Mouse (Mus musculus): ENCODE data around the gene Sdc4.

Sdc4 gene

DNA sequence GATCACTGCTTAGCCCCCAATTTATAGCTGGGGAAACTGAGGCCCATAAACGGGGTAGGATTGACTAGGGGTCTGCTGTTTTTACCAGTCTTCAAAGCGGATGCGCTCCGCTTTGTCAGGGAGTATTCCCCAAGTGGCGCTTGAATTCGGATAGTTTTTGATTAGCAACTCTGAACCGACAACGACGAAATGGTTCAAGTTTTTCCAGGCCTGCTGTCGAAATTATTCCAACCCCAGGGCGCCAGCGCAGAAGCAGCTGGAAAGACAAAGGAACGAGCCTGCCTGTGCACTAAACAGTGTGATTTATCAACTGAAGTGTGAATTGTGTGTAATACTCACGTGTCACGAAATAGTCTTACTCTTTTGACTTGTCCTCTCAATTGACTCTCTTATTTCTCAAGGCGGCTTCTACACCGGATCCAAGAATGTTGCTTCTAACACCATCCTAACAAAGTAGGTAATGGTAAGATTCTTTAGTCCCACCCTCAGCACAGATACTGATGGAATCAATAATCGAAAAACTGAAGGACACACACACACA is at the start of gene Sdc4:
Sdc4 (minus strand) TSS at position 428 of the 541 bp plus-strand sequence.
- DNase-seq, result no peak

DNA sequence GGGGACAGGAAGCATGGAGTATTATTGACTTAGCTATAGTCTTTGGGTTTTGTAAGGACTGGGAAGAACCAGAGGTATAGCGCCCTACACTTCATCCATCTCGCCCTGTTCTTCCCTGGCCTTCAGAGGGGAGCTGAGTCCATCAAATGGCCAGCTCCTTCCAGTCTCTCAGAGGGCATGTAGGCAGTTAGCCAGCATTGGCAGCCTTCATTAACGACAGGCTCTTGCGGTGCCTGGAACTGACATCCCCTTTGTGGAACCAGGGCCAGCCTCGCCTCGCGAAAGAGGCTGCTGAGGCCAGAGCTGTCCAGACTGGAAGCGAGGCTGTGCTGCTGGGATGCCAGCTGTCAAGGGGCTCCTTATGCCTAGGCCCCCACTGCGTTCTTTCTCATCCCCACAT is 44.1 kb upstream of the Sdc4 start:
- DNase-seq, result peak; percentile 73 to 79

DNA sequence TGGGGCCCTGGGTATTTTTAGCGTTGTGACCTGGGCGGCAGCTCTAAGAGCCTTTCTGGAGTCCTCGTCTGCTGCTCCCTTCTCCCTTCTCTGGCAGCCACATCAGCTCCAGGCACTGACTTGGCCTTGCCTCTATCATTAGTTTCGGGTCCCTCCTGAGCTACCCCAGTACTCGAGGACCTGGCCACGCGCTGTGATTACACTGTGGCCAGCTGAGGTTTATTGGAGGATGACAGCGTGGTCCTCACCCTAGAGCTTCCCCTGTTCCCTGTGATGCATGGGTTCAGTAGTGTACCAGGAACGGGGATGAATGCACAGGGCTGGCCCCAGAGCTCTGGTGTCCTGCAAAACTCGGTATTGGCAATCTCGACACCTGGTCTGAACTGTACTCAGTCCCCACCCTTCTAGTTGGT is 43.4 kb upstream of the Sdc4 start:
- DNase-seq, result no peak

DNA sequence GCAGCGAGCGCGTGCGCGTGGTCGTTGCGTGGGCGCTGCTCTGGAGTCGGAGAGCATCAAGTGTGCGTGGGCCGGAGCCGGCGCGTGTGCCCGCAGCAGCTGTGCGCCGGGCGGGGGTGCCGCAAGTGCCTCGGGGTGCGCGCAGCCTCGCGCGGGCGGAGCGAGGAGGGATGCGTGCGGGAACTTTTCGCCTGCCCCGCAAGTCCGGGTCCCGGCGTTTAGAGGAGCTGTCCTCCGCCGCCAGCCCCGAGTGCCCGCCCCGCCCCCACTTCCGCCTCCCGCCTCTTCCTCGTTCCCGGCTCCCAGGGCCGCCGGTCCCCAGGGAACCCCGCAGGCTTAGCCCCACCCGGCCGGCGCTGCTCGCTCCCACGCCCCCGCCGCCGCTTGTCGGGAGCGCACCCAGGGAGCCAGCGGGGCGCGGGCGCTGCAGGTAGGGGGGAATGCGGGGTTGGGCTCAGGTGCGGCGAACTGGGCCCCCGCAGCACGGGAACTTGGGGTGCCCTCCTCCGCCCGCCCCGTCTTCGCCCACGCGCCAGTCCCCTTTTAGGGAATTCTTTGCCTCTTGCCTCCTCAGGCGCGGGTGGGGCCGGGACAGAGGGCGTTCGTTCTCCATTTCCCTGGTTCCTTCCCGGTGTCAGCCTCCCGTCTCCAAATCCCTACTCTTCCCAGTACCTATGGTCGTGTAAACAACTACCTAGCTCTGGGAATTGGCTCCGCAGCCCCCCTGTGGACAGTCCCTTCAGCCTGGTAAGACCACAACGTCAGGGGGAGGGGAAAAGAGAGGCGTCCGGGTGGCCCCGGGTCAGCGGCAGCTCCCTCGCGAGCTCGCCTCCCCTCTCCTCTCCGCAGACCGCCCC is 42.8 kb upstream of the Sdc4 start:
- peak; percentile 77 to 83 for DNase-seq

DNA sequence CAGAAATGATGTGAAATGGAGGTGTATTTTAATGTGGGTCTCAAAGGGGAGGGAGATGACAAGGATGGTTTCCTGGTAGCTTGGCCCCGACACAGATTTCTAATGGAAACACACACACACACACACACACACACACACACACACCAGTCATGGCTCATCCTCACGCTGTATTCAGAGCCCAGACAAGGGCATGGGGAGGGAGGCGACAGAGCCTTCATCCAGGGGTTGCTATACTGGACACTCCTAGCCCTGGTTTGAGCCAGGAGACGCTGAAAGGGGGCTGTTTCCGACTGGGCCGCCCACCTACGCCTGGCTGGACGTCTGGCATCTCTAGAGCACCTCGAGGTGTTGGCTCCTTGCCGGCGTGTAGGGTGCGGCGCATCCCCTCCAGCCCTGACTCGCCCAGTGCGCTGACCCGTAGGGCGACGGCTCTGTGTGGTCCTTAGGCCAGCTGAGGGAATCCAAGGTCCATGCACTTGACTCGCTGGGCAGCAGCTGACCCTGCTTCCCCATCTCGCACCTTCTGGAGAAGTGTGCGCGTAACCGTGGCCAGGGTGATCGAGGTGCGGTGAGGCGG is 42.1 kb upstream of the Sdc4 start, which contains the start of gene Dbndd2:
Dbndd2 (plus strand) TSS at position 426 of the 577 bp plus-strand sequence.
- no peak for DNase-seq

DNA sequence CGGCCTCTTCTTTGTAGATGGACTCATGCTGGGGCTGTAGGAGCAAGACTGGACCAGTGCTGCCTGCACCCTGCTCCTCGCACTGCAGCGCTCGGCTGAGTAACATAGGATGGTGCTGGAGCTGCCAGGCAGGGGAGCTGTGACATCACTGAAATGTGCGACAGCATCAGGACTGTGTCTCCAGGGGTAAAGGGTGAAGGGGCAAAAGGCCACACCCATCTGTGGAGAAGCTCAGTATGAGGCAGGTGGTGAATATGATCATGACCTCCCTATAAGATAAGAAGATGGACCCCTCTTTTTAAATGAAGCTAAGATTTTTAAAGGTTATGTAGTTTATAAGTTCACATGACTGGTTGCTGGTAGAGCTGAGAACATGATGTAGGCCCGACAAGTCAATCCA is 29.9 kb upstream of the Sdc4 start, which contains the start of gene Trp53tg5:
Trp53tg5 (minus strand) TSS at position 101 of the 400 bp plus-strand sequence.
- DNase-seq, result no peak

DNA sequence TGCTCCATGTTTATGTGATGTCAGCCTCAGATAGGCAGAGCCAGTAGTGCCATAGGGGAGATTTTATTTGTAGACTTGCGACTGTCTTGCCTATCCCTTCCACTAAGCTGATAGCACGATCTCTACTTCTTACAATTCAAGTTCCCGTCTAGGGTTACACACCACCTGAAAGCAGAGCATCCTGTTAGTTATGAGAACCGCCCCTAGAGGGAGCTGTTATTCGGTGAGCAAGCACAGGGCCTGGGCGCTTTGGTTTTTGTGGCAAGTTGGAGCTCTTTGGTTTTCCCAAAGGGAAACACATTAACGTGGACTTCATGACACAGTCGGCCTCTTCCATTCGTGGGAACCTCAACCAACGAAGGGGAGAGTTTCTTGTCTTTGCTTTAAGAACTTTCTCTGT is 26.6 kb upstream of the Sdc4 start:
- DNase-seq, result peak; percentile 50 to 51

DNA sequence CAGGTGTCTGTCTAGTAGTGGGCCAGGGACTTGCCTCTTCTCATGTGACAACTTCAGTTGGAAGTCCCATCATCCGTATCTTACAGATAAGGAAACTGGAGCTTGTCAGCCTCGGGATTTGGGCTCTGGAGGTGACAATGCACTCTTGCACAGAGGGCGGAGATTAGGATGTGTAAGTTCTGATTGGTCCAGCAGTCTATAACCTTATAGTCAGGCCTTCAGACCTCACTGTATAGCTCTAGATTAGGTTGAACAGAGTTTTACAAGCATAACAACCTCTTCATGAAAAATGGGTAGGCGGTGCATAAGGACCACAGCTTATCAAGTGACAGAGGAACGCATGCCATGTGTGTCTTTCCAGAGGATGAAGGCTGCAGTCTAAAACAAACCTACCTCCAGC is 23.1 kb upstream of the Sdc4 start:
- no peak for DNase-seq

DNA sequence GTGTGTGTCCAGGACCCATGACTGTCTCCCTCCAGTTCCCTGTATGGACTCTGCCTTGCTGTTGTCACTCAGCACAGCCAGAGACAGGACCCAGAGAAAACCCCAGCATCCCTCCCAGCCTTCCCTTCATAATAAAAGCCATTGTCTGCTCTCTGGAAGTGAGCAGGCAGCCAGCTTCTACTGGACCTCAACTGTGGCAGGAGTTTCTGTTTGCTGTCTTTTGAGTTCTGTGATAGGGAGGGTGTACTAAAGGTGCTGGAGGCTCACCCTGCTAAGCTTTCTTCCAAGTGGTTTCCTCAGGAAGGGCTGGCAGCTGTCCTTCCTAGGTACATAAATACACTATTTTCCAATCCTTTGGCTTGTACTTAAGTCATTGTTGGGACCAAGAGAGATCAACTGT is 21.5 kb upstream of the Sdc4 start:
- DNase-seq, result no peak

DNA sequence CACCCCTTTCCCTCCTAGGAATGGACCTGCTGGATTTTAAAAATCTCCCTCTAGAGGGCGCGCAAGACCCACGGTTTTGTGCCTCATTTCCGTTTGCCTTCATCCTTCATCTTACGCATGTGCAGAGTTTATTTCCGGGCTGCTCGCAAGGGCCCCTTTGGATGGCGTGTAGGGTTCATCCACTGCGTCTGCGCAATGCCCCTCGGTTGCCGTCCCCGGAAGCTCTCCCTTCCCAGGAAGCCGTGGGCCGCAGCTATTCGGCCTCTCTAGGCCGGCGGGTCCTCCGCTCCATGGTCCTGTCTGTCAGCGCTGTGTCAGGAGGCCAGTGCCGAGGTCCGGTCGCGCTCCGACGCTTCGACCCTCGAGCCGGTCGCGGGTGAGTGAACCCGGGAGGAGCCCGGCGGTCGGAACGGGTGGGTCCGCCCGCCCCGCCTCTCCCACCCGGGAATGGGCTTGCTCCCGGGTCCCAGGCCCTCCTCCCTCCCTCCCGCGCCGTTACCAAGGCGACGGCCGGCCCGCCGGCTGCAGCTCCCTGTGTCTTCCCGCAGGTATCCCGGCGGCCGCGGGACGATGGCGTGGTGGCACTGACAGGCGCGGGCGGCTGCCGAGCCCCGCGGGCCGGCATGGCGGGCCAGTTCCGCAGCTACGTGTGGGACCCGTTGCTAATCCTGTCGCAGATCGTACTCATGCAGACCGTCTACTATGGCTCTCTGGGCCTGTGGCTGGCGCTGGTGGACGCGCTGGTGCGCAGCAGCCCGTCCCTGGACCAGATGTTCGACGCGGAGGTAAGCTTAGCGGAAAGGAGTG is 17.3 kb upstream of the Sdc4 start, which contains the start of gene Gm20458:
Gm20458 (plus strand) TSS at position 223 of the 807 bp plus-strand sequence.
- peak; percentile 96 to 98 for DNase-seq

DNA sequence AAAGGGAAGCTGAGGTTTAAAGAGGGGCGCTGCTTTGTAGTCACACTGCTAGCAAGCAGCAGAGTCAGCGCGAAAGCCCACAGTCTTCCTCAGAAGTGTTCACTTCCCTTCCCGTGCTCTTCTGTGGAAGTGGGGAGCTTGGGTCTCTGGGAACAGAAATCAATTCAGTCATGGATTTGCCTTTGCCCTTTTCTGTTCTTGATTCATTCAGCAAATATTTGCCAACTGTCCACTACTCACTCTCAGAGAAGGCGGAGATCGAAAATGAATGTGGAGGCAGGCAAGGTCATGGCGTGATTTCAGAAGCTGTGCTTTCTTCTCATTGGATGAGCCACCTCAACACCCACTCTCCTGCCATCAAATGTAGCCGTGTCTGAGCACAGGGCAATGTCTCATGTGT is 14.8 kb upstream of the Sdc4 start:
- DNase-seq, result no peak

DNA sequence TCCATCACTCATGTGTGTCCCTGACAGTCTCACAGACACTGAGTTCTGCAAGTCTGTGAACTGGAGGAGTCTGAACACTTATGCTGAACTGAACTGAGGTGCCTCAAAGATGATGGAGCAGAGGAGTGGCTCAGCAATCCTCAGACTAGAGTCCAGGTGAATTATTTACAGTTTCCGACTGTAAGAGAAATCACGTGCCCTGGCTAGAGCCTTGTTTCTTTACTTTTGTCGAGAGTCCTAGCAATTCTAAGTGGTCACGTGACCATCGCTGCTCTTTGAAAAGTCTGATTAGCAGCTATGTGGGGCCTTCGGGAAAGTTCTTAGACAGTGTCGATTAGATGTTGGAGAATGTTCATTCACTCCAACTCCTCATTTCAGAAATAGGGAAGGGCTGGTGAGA is 14.3 kb upstream of the Sdc4 start:
- no peak for DNase-seq

DNA sequence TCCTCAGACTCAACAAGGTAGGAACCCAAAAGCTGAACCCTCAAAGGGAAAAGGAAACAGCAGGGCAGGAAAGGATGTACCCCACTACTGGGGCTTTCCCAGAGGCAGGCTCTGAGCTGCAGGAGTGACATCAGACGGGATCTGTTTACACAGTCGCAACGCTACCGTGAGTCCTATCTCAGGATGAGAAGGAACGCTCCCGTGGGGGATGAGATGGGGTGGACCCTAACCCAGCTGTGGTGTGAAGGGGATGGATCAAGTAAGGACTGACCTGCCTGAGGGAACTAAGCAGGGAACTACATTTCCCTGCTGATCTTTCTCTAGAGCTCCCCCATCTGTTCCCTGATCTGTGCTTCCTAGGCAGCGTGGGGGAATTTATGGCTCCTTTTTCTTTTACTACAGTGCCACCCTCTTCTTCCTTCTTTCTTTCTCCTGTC is 13.2 kb upstream of the Sdc4 start, which contains the start of gene Sys1:
Sys1 (plus strand) TSS at position 101 of the 437 bp plus-strand sequence.
- no peak for DNase-seq

DNA sequence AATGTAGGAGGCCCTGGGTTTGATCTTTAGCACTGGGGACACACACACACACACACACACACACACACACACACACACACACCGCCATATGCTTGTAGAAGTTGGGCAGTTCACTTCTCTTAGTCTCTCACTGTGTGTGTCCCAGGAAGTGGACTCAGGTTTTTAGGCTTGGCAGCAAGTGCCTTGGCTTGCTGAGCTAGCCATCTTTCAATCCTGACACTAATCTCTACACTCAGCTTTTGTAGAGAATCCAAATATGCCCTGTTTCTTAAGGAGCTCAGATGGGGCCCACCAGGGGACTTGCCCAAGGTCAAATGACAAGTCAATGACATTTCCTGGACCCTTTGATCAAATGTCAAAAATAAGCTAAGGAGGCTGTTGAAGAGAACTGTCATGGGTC is 12.7 kb upstream of the Sdc4 start:
- no peak for DNase-seq

DNA sequence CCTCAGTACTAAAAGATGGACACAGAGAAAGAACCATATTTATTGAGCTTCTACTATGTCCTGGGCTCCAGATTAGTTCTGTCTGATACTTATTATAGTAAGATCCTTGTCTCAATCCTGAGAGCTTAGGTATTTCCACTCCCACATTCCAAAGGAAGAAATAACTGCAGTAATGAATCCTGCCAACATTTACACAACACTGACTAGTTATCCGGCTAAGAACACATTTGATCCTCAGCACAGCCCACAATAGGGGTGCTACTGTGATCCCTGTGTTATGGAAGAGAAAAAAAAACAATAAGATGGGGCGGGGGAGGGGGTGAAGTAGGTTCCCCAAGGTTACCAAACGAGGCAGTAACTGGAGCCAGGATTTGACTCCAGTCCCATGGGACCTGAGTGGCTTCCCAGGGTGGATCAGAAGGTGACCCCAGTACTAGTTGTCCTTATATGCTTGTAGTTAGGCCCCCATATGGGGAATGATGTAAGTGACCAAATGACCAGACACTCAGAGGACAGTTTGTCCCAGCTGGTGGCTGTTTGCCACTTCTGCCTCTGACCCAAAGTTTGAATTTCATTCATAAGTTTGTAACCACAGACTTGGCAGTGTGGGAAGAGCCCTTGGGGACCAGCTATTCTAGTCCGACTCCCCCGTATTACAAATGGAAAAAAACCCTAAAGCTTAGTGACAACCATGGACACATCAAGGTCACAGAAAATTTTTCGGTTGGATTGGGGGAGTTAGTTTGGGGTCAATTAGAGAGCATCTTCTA is 11.9 kb upstream of the Sdc4 start:
- no peak for DNase-seq

DNA sequence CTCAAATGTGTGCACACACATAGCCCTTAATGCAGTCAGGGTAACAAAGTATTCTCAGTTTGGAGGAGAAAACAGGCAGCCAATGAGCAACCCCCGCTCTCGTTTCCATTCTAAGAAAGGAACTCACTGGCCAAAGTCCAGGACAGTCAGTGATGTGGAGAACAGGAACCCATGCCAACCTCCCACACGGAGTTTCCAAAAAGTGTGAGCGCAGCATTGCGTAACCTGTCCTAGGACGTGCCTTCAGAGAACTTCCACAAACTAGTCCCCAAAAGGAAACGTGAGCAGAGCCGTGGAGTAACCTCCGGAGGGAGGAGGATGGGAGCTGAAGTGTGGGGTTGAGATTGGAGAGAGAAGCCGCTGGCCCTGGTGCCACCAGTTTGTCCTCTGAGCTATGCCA is 11.2 kb upstream of the Sdc4 start:
- DNase-seq, result no peak

DNA sequence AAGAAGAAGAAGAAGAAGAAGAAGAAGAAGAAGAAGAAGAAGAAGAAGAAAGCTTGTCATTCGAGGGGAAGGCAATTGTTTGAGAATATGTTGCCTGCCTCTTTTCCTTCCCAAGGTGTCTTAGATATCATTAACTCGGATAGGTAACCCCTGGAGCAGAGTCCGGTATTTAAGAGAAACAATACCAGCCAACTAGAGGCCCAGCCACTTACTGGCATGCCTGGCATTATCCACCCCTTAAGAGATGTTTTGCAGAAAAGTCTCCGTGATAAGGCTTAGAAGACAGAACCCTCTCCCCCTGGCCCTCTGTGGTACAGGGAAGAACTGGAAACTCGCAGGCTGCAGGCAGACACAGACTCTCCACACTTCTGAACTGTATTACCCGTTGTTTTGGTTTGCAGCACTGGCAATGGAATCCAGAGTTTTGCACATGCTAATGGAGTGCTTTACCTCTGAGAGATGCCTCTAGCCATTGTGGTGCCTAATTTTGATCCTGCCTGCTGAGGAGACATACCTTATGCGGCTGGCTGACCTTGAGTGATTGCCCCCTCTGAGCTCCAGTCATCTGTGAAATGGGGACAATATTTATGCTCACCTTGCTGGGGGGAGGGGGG is 10.3 kb upstream of the Sdc4 start:
- no peak for DNase-seq

DNA sequence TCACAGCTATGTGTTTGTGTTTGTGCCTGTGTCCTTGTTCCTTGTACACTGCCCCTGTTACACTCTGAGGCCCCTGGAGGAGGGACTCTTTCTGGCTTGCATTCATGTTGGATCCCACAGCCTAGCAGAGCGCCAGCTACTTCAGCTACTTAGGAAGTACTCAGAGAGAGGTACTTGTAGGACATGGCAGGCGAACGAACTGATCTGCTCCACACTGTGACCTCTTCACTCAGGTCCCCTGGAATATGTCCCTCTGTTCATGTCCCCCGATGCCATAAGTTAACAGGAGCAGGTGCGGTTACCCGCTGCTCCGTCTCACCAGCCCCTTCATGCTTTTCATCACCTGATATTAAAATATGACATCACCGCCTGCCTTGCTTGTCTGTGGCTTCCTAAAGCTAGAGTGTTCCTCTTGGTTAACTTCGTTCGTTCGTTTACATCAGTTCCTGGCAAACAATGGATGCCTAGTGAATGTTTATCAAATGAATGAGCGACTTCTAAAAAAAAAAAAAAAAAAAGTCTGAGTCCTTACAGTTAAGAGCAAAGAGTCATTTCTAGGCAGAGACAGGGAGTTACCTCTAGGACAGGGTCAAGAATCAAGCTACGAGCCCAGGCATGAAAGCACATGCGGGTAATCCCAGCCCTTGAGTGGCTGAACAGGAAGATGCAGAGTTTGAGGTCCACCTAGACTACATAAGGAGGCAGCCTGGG is 9.5 kb upstream of the Sdc4 start:
- DNase-seq, result no peak

DNA sequence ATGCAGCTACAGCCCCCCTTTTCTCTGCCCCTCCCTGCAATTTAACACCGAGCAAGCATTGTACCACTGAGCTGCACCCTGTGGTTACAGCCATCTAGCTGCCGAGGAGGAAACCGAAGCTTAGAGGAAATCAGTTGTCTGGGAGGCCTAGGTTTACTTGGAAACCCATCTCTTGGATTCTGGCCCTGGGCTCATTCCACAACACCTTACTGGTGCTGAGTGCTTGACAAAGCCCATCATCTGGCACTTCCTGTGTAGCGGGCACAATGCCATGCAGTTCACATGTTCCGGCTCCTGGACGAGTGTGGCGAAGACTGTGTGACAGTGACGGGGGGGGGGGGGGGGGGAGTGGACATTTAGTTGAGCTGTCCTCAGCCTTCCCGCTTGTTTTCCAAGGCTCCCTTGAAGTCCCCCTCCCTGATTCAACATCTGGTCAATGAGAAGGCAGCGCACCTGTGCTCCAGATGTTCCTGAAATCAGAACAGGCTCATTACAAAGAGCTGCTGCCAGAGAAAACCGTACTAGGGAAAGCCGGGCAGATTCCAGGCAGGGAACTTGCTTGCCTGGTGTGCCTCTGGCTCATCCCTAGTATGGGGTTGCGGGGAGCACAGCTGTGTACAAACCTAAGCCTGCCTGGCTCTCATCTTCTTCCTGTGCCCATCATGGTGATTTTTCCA is 8.5 kb upstream of the Sdc4 start:
- no peak for DNase-seq

DNA sequence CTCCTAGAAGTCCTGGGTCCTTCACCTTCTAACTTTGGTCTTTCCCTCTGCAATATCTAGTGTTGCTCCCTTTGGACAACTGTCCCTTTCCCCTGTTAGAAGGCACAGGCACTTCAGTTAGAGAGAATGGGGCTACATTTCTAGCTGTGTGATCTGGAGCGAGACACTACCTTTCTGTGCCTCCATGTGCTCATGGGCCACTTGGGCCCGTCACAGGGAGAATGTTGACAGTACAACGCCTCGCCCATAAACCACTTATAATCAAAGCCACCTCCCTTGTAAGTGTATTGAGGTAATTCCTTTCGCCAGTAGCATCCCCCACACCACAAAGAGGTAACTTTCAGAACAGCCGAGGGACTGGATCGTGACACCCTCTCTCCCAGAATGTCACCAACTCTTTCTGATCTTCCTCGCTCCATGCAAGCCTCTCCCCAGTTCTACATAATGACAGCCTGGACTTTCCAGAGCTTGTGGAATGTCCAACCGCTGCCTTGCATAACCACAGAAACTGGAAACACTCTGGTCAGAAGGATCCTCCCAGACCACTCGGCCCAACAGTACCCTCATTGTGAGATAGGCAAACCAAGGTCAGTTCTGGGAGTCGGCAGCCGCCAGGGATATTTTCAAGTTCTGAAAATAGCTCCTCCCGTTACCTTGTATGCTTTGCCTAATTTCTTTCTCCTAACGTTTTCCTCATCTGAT is 5.8 kb upstream of the Sdc4 start:
- no peak for DNase-seq
